Mouse (Mus musculus) testis, adult 2 months (tissue): ENCODE results near the gene Brwd1. TPM values are rescaled to one million over a fixed set of nuclear protein-coding genes. Genes with fewer than 3 reads are reported as not detected.
"Not testable (repeated sequence)": the region's sequence is repeated elsewhere in the genome, so short reads cannot be mapped to it uniquely, and the experiment has no call there.

Experiments used
- H3K27ac ChIP-seq: fragments of 200-500 bp; 2 replicates; pipeline ENCODE4 v1.5.1; 2012; ENCODE audit warnings: low read depth, low read length; ENCODE audit not compliant: control insufficient read depth, insufficient read depth
- H3K27me3 ChIP-seq: fragments of 200-500 bp; 2 replicates; pipeline ENCODE4 v1.6.1; 2012; ENCODE audit warnings: mild to moderate bottlenecking, low read length, moderate library complexity; ENCODE audit not compliant: control insufficient read depth, insufficient read depth
- H3K36me3 ChIP-seq: fragments of 200-500 bp; 2 replicates; pipeline ENCODE4 v1.6.1; 2012; ENCODE audit warnings: mild to moderate bottlenecking, low read length; ENCODE audit not compliant: control insufficient read depth, insufficient read depth
- H3K4me1 ChIP-seq: fragments of 200-500 bp; 2 replicates; pipeline ENCODE4 v1.6.1; 2012; ENCODE audit warnings: low read length; ENCODE audit not compliant: control insufficient read depth, insufficient read depth
- H3K4me3 ChIP-seq: fragments of 200-500 bp; 2 replicates; pipeline ENCODE4 v1.5.1; 2012; ENCODE audit warnings: low read depth, mild to moderate bottlenecking, low read length, moderate library complexity, mixed read lengths; ENCODE audit not compliant: control insufficient read depth
- CTCF ChIP-seq: fragments of 200-500 bp; IDR thresholded peaks from 2 replicates; pipeline ENCODE4 v1.5.1; 2012; ENCODE audit warnings: low read depth, mild to moderate bottlenecking, inconsistent platforms, low read length, moderate library complexity; ENCODE audit not compliant: control insufficient read depth, insufficient read depth, insufficient replicate concordance
- POLR2A ChIP-seq: fragments of 200-500 bp; IDR thresholded peaks from 2 replicates; pipeline ENCODE4 v1.6.1; 2012; ENCODE audit warnings: low read depth, mild to moderate bottlenecking, inconsistent platforms, low read length, moderate library complexity; ENCODE audit not compliant: control insufficient read depth
- polyA plus RNA-seq: library from polyadenylated mRNA; depleted of rRNA; stranded (reverse); fragments of >200 nt; gene quantifications from 2 replicates; pipeline ENCODE4 v1.2.3, GENCODE M21; 2012

Gene Brwd1
- polyA plus RNA-seq, 1 experiment: 25.3 TPM

GRCm38 (mm10) chr16:96034473-96034872 is 47.9 kb downstream of the Brwd1 start:
- no peak overlapping the region for H3K27ac ChIP-seq
- TF ChIP-seq CTCF (no peak), POLR2A (no peak)
- H3K36me3 ChIP-seq: peaks cover 1% of the 10 kb centered on the region
- H3K4me3 ChIP-seq: no peak overlapping the region
- H3K27me3 ChIP-seq: no peaks in the 10 kb centered on the region
- H3K4me1 ChIP-seq: no peaks in the 10 kb centered on the region

- Histone ChIP-seq H3K27me3 (no peaks in the 10 kb centered on the region), H3K36me3 (peaks cover 3% of the 10 kb centered on the region), H3K27ac (no peak overlapping the region), H3K4me3 (no peak overlapping the region), H3K4me1 (no peaks in the 10 kb centered on the region)
- no peak for TF ChIP-seq CTCF
- no peak for TF ChIP-seq POLR2A
These were observed 49.8 kb downstream of the Brwd1 start for GRCm38 (mm10) chr16:96032368-96033043.

- TF ChIP-seq CTCF: no peak
- TF ChIP-seq POLR2A: no peak
- H3K27ac ChIP-seq: no peak overlapping the region
- peaks cover 3% of the 10 kb centered on the region for H3K36me3 ChIP-seq
- no peak overlapping the region for H3K4me3 ChIP-seq
- no peaks in the 10 kb centered on the region for H3K4me1 ChIP-seq
- H3K27me3 ChIP-seq: no peaks in the 10 kb centered on the region
These were observed 51.7 kb downstream of the Brwd1 start for GRCm38 (mm10) chr16:96030476-96031102.

GRCm38 (mm10) chr16:96026256-96026655 is 56.1 kb downstream of the Brwd1 start:
- H3K36me3 ChIP-seq: peaks cover 4% of the 10 kb centered on the region

GRCm38 (mm10) chr16:96025244-96025643 is 57.1 kb downstream of the Brwd1 start:
- Histone ChIP-seq H3K27ac (no peak overlapping the region), H3K4me3 (no peak overlapping the region)

More at GRCm38 (mm10) chr16:96026256-96026655, 56.1 kb downstream of the Brwd1 start:
- no peaks in the 10 kb centered on the region for H3K4me1 ChIP-seq
- no peak overlapping the region for H3K27ac ChIP-seq
- no peaks in the 10 kb centered on the region for H3K27me3 ChIP-seq
- TF ChIP-seq POLR2A: no peak
- TF ChIP-seq CTCF: no peak
- no peak overlapping the region for H3K4me3 ChIP-seq

GRCm38 (mm10) chr16:96021045-96021444 is 61.3 kb downstream of the Brwd1 start:
- H3K4me1 ChIP-seq: no peaks in the 10 kb centered on the region
- H3K4me3 ChIP-seq: no peak overlapping the region
- TF ChIP-seq POLR2A (no peak), CTCF (no peak)
- H3K36me3 ChIP-seq: peaks cover 3% of the 10 kb centered on the region
- H3K27me3 ChIP-seq: no peaks in the 10 kb centered on the region
- H3K27ac ChIP-seq: no peak overlapping the region

More at GRCm38 (mm10) chr16:96025244-96025643, 57.1 kb downstream of the Brwd1 start:
- TF ChIP-seq CTCF: no peak
- no peak for TF ChIP-seq POLR2A
- Histone ChIP-seq H3K27me3 (no peaks in the 10 kb centered on the region), H3K4me1 (no peaks in the 10 kb centered on the region), H3K36me3 (peaks cover 4% of the 10 kb centered on the region)

- not testable (repeated sequence) for H3K36me3 ChIP-seq
These were observed 73.2 kb downstream of the Brwd1 start for GRCm38 (mm10) chr16:96009124-96009523.

GRCm38 (mm10) chr16:96004278-96004677 is 78.0 kb downstream of the Brwd1 start:
- H3K27ac ChIP-seq, H3K27me3 ChIP-seq, H3K36me3 ChIP-seq, H3K4me3 ChIP-seq, H3K4me1 ChIP-seq: not testable (repeated sequence)

More at GRCm38 (mm10) chr16:96009124-96009523, 73.2 kb downstream of the Brwd1 start:
- not testable (repeated sequence) for H3K27ac ChIP-seq, H3K4me1 ChIP-seq, H3K27me3 ChIP-seq, H3K4me3 ChIP-seq
